ENCODE assay signal across 24 mouse cellular contexts in the genomic region with DNA sequence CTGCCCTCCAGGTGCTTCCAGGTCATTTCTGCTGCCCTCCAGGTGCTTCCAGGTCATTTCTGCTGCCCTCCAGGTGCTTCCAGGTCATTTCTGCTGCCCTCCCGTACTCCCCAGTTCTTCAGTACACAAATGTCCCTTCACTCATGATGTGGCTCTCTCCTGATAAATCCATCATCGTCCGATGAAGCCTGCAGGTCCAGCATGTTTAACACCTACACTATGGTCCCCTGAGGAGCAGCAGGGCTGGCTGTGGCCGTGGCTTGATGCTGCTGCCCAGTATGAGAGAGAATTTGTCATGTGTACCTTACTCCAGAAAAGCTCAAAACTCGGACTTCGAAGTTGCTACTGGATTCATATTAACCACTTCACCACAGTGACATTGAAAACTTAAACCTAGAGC. TPM values are rescaled to one million over a fixed set of nuclear protein-coding genes. Genes with fewer than 3 reads are reported as not detected.
DNase-seq lines count a peak whose midpoint lies in the region; ATAC-seq and TF ChIP-seq lines count a peak whose summit lies in the region.
"Had no signal": no experiment of that assay in that cellular context is flagged by ENCODE, and none has a peak within 500 bp of the region (broad histone marks: within the 10 kb centered on the region; RNA-seq: fewer than 3 reads in every experiment).

No protein-coding gene starts in this region.

- ATAC-seq in liver, postnatal 0 days = no peak
- ATAC-seq: forebrain, embryonic 14.5 days had no signal

- no peak overlapping the region for H3K4me2 ChIP-seq in liver, postnatal 0 days (ENCODE audit: low read depth, low read length)
- H3K4me2 ChIP-seq: embryonic facial prominence, embryonic 13.5 days; embryonic facial prominence, embryonic 15.5 days; forebrain, embryonic 12.5 days had no signal

- WGBS in heart, embryonic 10.5 days = 72% methylated on average over 6 of the region's 6 CpGs
- WGBS in liver, postnatal 0 days (ENCODE audit: insufficient replicate concordance) = 64% methylated on average over 6 of the region's 6 CpGs

- no peaks in the 10 kb centered on the region for H3K36me3 ChIP-seq in heart, embryonic 10.5 days
- H3K36me3 ChIP-seq in liver, postnatal 0 days (replicated peaks; ENCODE audit: insufficient read depth, low read length) = no peaks in the 10 kb centered on the region
- H3K36me3 ChIP-seq: embryonic facial prominence, embryonic 13.5 days; embryonic facial prominence, embryonic 15.5 days; forebrain, embryonic 10.5 days; forebrain, embryonic 12.5 days had no signal

- intact Hi-C loops in heart, postnatal 10 days (cut with DNase I) = loop anchor here (2.0 kb wide), 1 partner anchor 59 kb away; no protein-coding TSS in a partner anchor

- no peak for TF ChIP-seq EP300 in liver, postnatal 0 days (IDR thresholded peaks at IDR 0.05; ENCODE audit: low read depth)

- no peak overlapping the region for H3K27ac ChIP-seq in heart, embryonic 10.5 days
- no peak overlapping the region for H3K27ac ChIP-seq in liver, postnatal 0 days (ENCODE audit: low read depth)
- H3K27ac ChIP-seq: embryonic facial prominence, embryonic 13.5 days; embryonic facial prominence, embryonic 15.5 days; forebrain, embryonic 10.5 days; forebrain, embryonic 12.5 days had no signal

- no peak for TF ChIP-seq CTCF in liver, postnatal 0 days (IDR thresholded peaks at IDR 0.05; ENCODE audit: low read depth)

- H3K4me3 ChIP-seq in heart, embryonic 10.5 days = no peak overlapping the region
- no peak overlapping the region for H3K4me3 ChIP-seq in liver, postnatal 0 days (ENCODE audit: low read depth, low read length)
- H3K4me3 ChIP-seq: embryonic facial prominence, embryonic 13.5 days; embryonic facial prominence, embryonic 15.5 days; erythroblast, embryonic 14.5 days; forebrain, embryonic 10.5 days; forebrain, embryonic 12.5 days had no signal

- H3K9me3 ChIP-seq in heart, embryonic 10.5 days = no peaks in the 10 kb centered on the region
- H3K9me3 ChIP-seq in liver, postnatal 0 days (ENCODE audit: low read length) = no peaks in the 10 kb centered on the region
- H3K9me3 ChIP-seq: embryonic facial prominence, embryonic 13.5 days; embryonic facial prominence, embryonic 15.5 days; forebrain, embryonic 10.5 days; forebrain, embryonic 12.5 days had no signal

- peaks cover 9% of the 10 kb centered on the region for H3K4me1 ChIP-seq in heart, embryonic 10.5 days
- H3K4me1 ChIP-seq in liver, postnatal 0 days (ENCODE audit: insufficient read depth) = peaks cover 4% of the 10 kb centered on the region
- H3K4me1 ChIP-seq: embryonic facial prominence, embryonic 13.5 days; embryonic facial prominence, embryonic 15.5 days; forebrain, embryonic 12.5 days had no signal

- DNase-seq in heart, embryonic 10.5 days (ENCODE audit: low spot score) = peak; percentile 68
- DNase-seq in heart, postnatal 10 days = no peak
- DNase-seq in liver, postnatal 0 days = peak; percentile 6
- no peak for DNase-seq in liver
- peak; percentile 4 for DNase-seq in thymus, postnatal 4 days
- no peak for DNase-seq in thymus, postnatal 0 days (ENCODE audit: low spot score)
- DNase-seq: adrenal gland, adult 2 months; adrenal gland, postnatal 10 days; adrenal gland, postnatal 25 days; cerebellum, adult 11 months; cerebellum, adult 18-20 months; cerebellum, adult 8-10 months; cerebellum, adult 9-11 months; cerebellum, postnatal 14 days; cerebellum, postnatal 36 days; embryo, embryonic 11 days had no signal

- no peaks in the 10 kb centered on the region for H3K27me3 ChIP-seq in heart, embryonic 10.5 days (ENCODE audit: insufficient read depth, poor library complexity, severe bottlenecking)
- H3K27me3 ChIP-seq in liver, postnatal 0 days (ENCODE audit: insufficient read depth, low read length) = no peaks in the 10 kb centered on the region
- H3K27me3 ChIP-seq: embryonic facial prominence, embryonic 13.5 days; embryonic facial prominence, embryonic 15.5 days had no signal

- no peak overlapping the region for H3K9ac ChIP-seq in liver, postnatal 0 days (replicated peaks)
- H3K9ac ChIP-seq: embryonic facial prominence, embryonic 13.5 days; embryonic facial prominence, embryonic 15.5 days; forebrain, embryonic 12.5 days had no signal

RNA-seq across cellular contexts. Expression of a gene that starts 5.6 kb away (rescaled TPM):
- 0.70 and 0.87 TPM in 2 replicates for polyA plus RNA-seq in heart, embryonic 10.5 days (2016; fragmentation: Nextera tagmentation; extraction: Ambion mirVana)
- 10 to 100 TPM; 11.0 to 14.0 TPM for total RNA-seq in heart, postnatal 10 days (2021)
- 1.1 TPM in 2 replicates for polyA plus RNA-seq in liver, postnatal 0 days (2015; fragmentation: Nextera tagmentation; extraction: Ambion mirVana)
- polyA plus RNA-seq in thymus, postnatal 0 days (2015; fragmentation: Nextera tagmentation; extraction: Ambion mirVana) = 11.8 and 12.8 TPM in 2 replicates
- total RNA-seq: MEL had no signal
- polyA plus RNA-seq: C2C12; erythroblast, embryonic 14.5 days had no signal

RNA-seq across cellular contexts. Expression of a gene that starts 14.8 kb away (rescaled TPM):
- polyA plus RNA-seq in heart, embryonic 10.5 days (2016; fragmentation: Nextera tagmentation; extraction: Ambion mirVana) = 0.90 and 1.6 TPM in 2 replicates
- total RNA-seq in heart, postnatal 10 days (2021) = under 1 TPM; 0.50 to 0.89 TPM
- 0.16 and 0.20 TPM in 2 replicates for polyA plus RNA-seq in liver, postnatal 0 days (2015; fragmentation: Nextera tagmentation; extraction: Ambion mirVana)
- polyA plus RNA-seq in thymus, postnatal 0 days (2015; fragmentation: Nextera tagmentation; extraction: Ambion mirVana) = 2.0 and 2.3 TPM in 2 replicates
- total RNA-seq: MEL had no signal
- polyA plus RNA-seq: erythroblast, embryonic 14.5 days had no signal

RNA-seq across cellular contexts. Expression of a gene that starts 34.5 kb away (rescaled TPM):
- 7.4 and 8.7 TPM in 2 replicates for polyA plus RNA-seq in heart, embryonic 10.5 days (2016; fragmentation: Nextera tagmentation; extraction: Ambion mirVana)
- 1 to 10 TPM; 6.0 to 7.5 TPM for total RNA-seq in heart, postnatal 10 days (2021)
- 10.2 and 10.9 TPM in 2 replicates for polyA plus RNA-seq in liver, postnatal 0 days (2015; fragmentation: Nextera tagmentation; extraction: Ambion mirVana)
- polyA plus RNA-seq in thymus, postnatal 0 days (2015; fragmentation: Nextera tagmentation; extraction: Ambion mirVana) = 164 and 172 TPM in 2 replicates
- polyA plus RNA-seq: erythroblast, embryonic 14.5 days had no signal

RNA-seq across cellular contexts. Expression of a gene that starts 39.5 kb away (rescaled TPM):
- 7.7 and 8.9 TPM in 2 replicates for polyA plus RNA-seq in heart, embryonic 10.5 days (2016; fragmentation: Nextera tagmentation; extraction: Ambion mirVana)
- total RNA-seq in heart, postnatal 10 days (2021) = 1 to 10 TPM; 5.8 to 5.9 TPM
- 0.93 and 1.8 TPM in 2 replicates for polyA plus RNA-seq in liver, postnatal 0 days (2015; fragmentation: Nextera tagmentation; extraction: Ambion mirVana)
- 6.8 and 6.9 TPM in 2 replicates for polyA plus RNA-seq in thymus, postnatal 0 days (2015; fragmentation: Nextera tagmentation; extraction: Ambion mirVana)
- total RNA-seq: MEL had no signal

RNA-seq across cellular contexts. Expression of a gene that starts 43.0 kb away (rescaled TPM):
- polyA plus RNA-seq in heart, embryonic 10.5 days (2016; fragmentation: Nextera tagmentation; extraction: Ambion mirVana) = 6.4 and 10.6 TPM in 2 replicates
- total RNA-seq in heart, postnatal 10 days (2021) = 10 to 100 TPM; 46.9 to 57.4 TPM
- polyA plus RNA-seq in liver, postnatal 0 days (2015; fragmentation: Nextera tagmentation; extraction: Ambion mirVana) = 13.5 and 14.5 TPM in 2 replicates
- 33.0 and 34.3 TPM in 2 replicates for polyA plus RNA-seq in thymus, postnatal 0 days (2015; fragmentation: Nextera tagmentation; extraction: Ambion mirVana)
- polyA plus RNA-seq: erythroblast, embryonic 14.5 days had no signal

Comparison
In these comparisons a context has a peak if more than half of its experiments do, and no peak if none do; other contexts are left out.
1. DNase-seq: peak in heart, embryonic 10.5 days (single experiment), liver, postnatal 0 days (single experiment) and thymus, postnatal 4 days (single experiment); none in heart, postnatal 10 days (0 of 2), liver (single experiment) and thymus, postnatal 0 days (single experiment).
2. RNA of a gene that starts 34.5 kb away (polyA plus RNA-seq): 164 to 172 TPM in thymus, postnatal 0 days; 10.2 to 10.9 TPM in liver, postnatal 0 days and 7.4 to 8.7 TPM in heart, embryonic 10.5 days; every median in the first group is over 10 times any median in the second.